Mouse (Mus musculus) ES-Bruce4 (cell line): ENCODE measurements around the gene Hist1h2ah. TPM values are rescaled to one million over a fixed set of nuclear protein-coding genes. Genes with fewer than 3 reads are reported as not detected.

ENCODE experiments used
- H3K27ac ChIP-seq: 2 replicates; pipeline ENCODE4 v1.5.1; 2012; ENCODE audit warnings: low read length, inconsistent platforms; ENCODE audit not compliant: insufficient read depth
- H3K27me3 ChIP-seq: 2 replicates; pipeline ENCODE4 v1.6.1; 2012; ENCODE audit warnings: mild to moderate bottlenecking, low read length, inconsistent platforms; ENCODE audit not compliant: control insufficient read depth, poor library complexity, insufficient read depth, severe bottlenecking
- H3K36me3 ChIP-seq: 2 replicates; pipeline ENCODE4 v1.6.1; 2012; ENCODE audit warnings: inconsistent platforms, mild to moderate bottlenecking, low read length, moderate library complexity; ENCODE audit not compliant: control insufficient read depth, poor library complexity, insufficient read depth, severe bottlenecking
- H3K4me1 ChIP-seq: one replicate; pipeline ENCODE4 v1.8.1; 2011; ENCODE audit warnings: low read length; ENCODE audit not compliant: control insufficient read depth, insufficient read depth
- H3K4me3 ChIP-seq: 2 replicates; pipeline ENCODE4 v1.5.1; 2011; ENCODE audit warnings: low read depth, mild to moderate bottlenecking, low read length
- H3K9ac ChIP-seq: 2 replicates; pipeline ENCODE4 v1.6.1; 2012; ENCODE audit warnings: low read depth, mild to moderate bottlenecking, inconsistent platforms; ENCODE audit not compliant: poor library complexity, severe bottlenecking
- H3K9me3 ChIP-seq: replicated peaks from 2 replicates; pipeline ENCODE4 v1.6.1; 2012; ENCODE audit warnings: mild to moderate bottlenecking, low read length, inconsistent platforms; ENCODE audit not compliant: control insufficient read depth, poor library complexity, insufficient read depth, severe bottlenecking
- CTCF ChIP-seq: IDR thresholded peaks from one replicate; pipeline ENCODE4 v1.8.1; 2011; ENCODE audit warnings: low read depth, low read length
- EP300 ChIP-seq: IDR thresholded peaks from 2 replicates; pipeline ENCODE4 v1.6.1; 2011; ENCODE audit warnings: low read depth, low read length; ENCODE audit not compliant: insufficient read depth
- POLR2A ChIP-seq: IDR thresholded peaks from one replicate; pipeline ENCODE4 v1.8.1; 2011; ENCODE audit warnings: low read length; ENCODE audit not compliant: insufficient read depth
- polyA plus RNA-seq: library from polyadenylated mRNA; stranded (reverse); fragments of >200 nt; gene quantifications from 2 replicates; pipeline ENCODE4 v1.2.4, GENCODE M21; 2011; ENCODE audit warnings: low read depth; ENCODE audit not compliant: missing spikeins, insufficient read depth, insufficient read length

Hist1h2ah gene
- polyA plus RNA-seq, 1 experiment: 17.2 TPM

DNA sequence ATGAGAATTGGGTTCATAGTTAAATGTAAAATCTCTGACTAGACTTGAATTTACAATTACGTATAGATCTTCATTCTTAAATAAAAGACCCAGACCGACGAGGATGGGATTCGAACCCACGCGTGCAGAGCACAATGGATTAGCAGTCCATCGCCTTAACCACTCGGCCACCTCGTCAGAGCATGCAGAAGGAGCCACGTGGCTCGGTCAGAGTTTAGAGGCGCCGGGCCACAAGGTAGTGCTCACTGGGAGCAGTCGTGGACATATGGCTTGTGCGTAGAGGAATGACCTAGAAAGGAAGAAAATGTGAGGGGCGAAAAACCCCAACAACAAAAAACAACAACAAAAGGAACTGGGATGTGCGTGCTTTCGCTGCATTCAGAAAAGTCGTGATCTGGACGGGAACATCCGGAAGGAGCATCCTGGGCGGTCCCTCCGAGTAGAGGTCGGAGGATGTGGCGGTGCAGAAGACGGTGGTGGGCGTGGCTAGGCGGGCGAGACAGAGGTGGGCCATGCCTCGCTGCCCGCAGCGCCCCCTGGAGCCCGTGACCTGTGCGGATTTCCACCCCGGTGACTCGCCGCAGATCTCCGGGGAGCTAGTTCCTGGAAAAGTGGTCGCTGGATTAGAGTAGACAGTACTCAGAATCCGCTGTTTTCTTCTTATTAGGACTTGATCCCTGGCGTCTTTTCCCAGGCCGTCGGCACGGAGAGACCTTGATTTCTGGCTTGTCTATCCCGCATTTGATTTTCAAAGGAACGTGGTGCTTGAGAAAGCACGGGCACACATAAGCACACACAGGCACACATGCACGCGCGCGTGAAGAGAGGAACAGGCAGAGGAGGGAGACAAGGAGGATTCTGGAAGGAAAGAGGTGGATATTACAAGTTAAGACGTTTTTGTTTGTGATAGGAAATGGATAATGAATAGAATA is 15.5 kb upstream of the Hist1h2ah start:
- no peaks in the 10 kb centered on the region for H3K9me3 ChIP-seq
- peak overlapping the region; percentile 15; the same call in 1 of the 2 replicates for H3K27ac ChIP-seq
- H3K36me3 ChIP-seq: no peaks in the 10 kb centered on the region
- H3K9ac ChIP-seq: peak overlapping the region; percentile 54
- TF ChIP-seq CTCF (peak; percentile 62), EP300 (no peak)
- no peaks in the 10 kb centered on the region for H3K27me3 ChIP-seq
- H3K4me1 ChIP-seq: peaks cover 1% of the 10 kb centered on the region
- H3K4me3 ChIP-seq: peak overlapping the region; percentile 93

GRCm38 (mm10) chr13:22049737-22050440 is 14.5 kb upstream of the Hist1h2ah start:
- Histone ChIP-seq H3K36me3 (no peaks in the 10 kb centered on the region), H3K27ac (no peak overlapping the region), H3K9ac (no peak overlapping the region), H3K4me1 (peaks cover 1% of the 10 kb centered on the region), H3K9me3 (no peaks in the 10 kb centered on the region), H3K4me3 (no peak overlapping the region), H3K27me3 (no peaks in the 10 kb centered on the region)
- 0 out of 2 replicates have a peak, but pooled peaks have one; percentile 19 for TF ChIP-seq EP300
- TF ChIP-seq CTCF: no peak

GRCm38 (mm10) chr13:22049041-22049440 is 13.7 kb upstream of the Hist1h2ah start:
- no peaks in the 10 kb centered on the region for H3K9me3 ChIP-seq
- H3K36me3 ChIP-seq: no peaks in the 10 kb centered on the region
- no peaks in the 10 kb centered on the region for H3K27me3 ChIP-seq
- no peak for TF ChIP-seq EP300
- no peak for TF ChIP-seq POLR2A
- TF ChIP-seq CTCF: no peak
- peaks cover 1% of the 10 kb centered on the region for H3K4me1 ChIP-seq
- H3K27ac ChIP-seq: no peak overlapping the region
- no peak overlapping the region for H3K9ac ChIP-seq
- H3K4me3 ChIP-seq: no peak overlapping the region

DNA sequence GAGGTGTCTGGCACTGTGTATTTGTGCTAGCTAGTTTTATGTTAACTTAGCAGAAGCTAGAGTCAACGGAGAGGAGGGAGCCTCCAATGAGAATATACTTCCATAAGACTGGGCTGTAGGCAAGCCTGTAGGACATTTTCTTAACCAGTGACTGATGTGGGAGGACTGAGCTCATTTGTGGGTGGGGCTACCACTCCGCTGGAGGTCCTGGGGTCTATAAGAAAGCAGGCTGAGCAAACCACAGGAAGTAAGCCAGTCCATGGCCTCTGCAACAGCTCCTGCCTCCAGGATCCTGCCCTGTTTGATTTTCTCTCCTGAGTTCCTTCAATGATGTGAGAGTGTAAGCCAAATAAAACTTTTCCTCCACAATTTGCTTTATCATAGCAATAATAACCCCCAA is 9.9 kb upstream of the Hist1h2ah start:
- Histone ChIP-seq H3K27me3 (no peaks in the 10 kb centered on the region), H3K4me1 (peaks cover 1% of the 10 kb centered on the region), H3K4me3 (no peak overlapping the region), H3K36me3 (no peaks in the 10 kb centered on the region), H3K9me3 (no peaks in the 10 kb centered on the region), H3K9ac (no peak overlapping the region), H3K27ac (no peak overlapping the region)
- TF ChIP-seq EP300 (no peak), CTCF (no peak), POLR2A (no peak)

GRCm38 (mm10) chr13:22044432-22045155 is 9.2 kb upstream of the Hist1h2ah start:
- peaks cover 1% of the 10 kb centered on the region for H3K4me1 ChIP-seq
- no peaks in the 10 kb centered on the region for H3K27me3 ChIP-seq
- H3K36me3 ChIP-seq: no peaks in the 10 kb centered on the region
- TF ChIP-seq CTCF: no peak
- no peak for TF ChIP-seq EP300
- no peak for TF ChIP-seq POLR2A
- H3K27ac ChIP-seq: no peak overlapping the region; the same call in 1 of the 2 replicates
- no peak overlapping the region; the same call in 1 of the 2 replicates for H3K9ac ChIP-seq
- H3K9me3 ChIP-seq: no peaks in the 10 kb centered on the region
- no peak overlapping the region for H3K4me3 ChIP-seq
